Mouse (Mus musculus): ENCODE measurements around the gene Phf2. TPM values are rescaled to one million over a fixed set of nuclear protein-coding genes. Genes with fewer than 3 reads are reported as not detected.
A peak's percentile ranks its signal among the peaks of the same experiment; 100 is the strongest.

Phf2 gene
- polyA plus RNA-seq, 1 experiment from 2014 or later, result 5.3 TPM

GRCm38 (mm10) chr13:48841905-48842592 is 28.9 kb downstream of the Phf2 start:
- DNase-seq (ENCODE audit: low spot score) (peak; percentile 31), ATAC-seq (replicated peaks; ENCODE audit: low FRiP score, low read depth) (no peak)

GRCm38 (mm10) chr13:48838284-48838683 is 32.6 kb downstream of the Phf2 start:
- no peak for DNase-seq (ENCODE audit: low spot score)
- H3K4me3 ChIP-seq (replicated peaks; ENCODE audit: low read depth, low read length), result no peak overlapping the region
- H3K27ac ChIP-seq, result no peak overlapping the region
- H3K9me3 ChIP-seq (replicated peaks; ENCODE audit: low read length), result no peaks in the 10 kb centered on the region
- ATAC-seq (replicated peaks; ENCODE audit: low FRiP score, low read depth), result no peak
- peaks cover 8% of the 10 kb centered on the region; the same call in 1 of the 2 replicates for H3K4me1 ChIP-seq (replicated peaks; ENCODE audit: insufficient read depth, low read length)
- 78% methylated on average over 2 of the region's 2 CpGs for WGBS
- no peak overlapping the region for H3K9ac ChIP-seq (ENCODE audit: low read depth, low read length)
- 0 out of 2 replicates have a peak, but pooled peaks cover 4% of the 10 kb centered on the region for H3K36me3 ChIP-seq (ENCODE audit: insufficient read depth, low read length)
- TF ChIP-seq CTCF (IDR thresholded peaks at IDR 0.05; ENCODE audit: low read depth), result no peak
- H3K27me3 ChIP-seq (ENCODE audit: insufficient read depth, low read length), result no peaks in the 10 kb centered on the region
- no peak overlapping the region for H3K4me2 ChIP-seq (ENCODE audit: low read length)

More at GRCm38 (mm10) chr13:48841905-48842592, 28.9 kb downstream of the Phf2 start:
- no peak overlapping the region for H3K4me2 ChIP-seq (ENCODE audit: low read length)
- no peak for TF ChIP-seq CTCF (IDR thresholded peaks at IDR 0.05; ENCODE audit: low read depth)
- no peaks in the 10 kb centered on the region for H3K9me3 ChIP-seq (replicated peaks; ENCODE audit: low read length)
- H3K9ac ChIP-seq (ENCODE audit: low read depth, low read length), result no peak overlapping the region
- no peaks in the 10 kb centered on the region for H3K27me3 ChIP-seq (ENCODE audit: insufficient read depth, low read length)
- 48% methylated on average over 5 of the region's 5 CpGs for WGBS
- H3K4me1 ChIP-seq (replicated peaks; ENCODE audit: insufficient read depth, low read length), result peaks cover 8% of the 10 kb centered on the region; the same call in 1 of the 2 replicates
- no peak overlapping the region for H3K4me3 ChIP-seq (replicated peaks; ENCODE audit: low read depth, low read length)
- H3K36me3 ChIP-seq (ENCODE audit: insufficient read depth, low read length), result no peaks in the 10 kb centered on the region
- H3K27ac ChIP-seq, result no peak overlapping the region

- H3K4me3 ChIP-seq (replicated peaks; ENCODE audit: low read depth, low read length), result no peak overlapping the region
- peaks cover 7% of the 10 kb centered on the region; the same call in 1 of the 2 replicates for H3K4me1 ChIP-seq (replicated peaks; ENCODE audit: insufficient read depth, low read length)
- no peak overlapping the region for H3K9ac ChIP-seq (ENCODE audit: low read depth, low read length)
- WGBS, result 76% methylated on average over 6 of the region's 6 CpGs
- H3K27me3 ChIP-seq (ENCODE audit: insufficient read depth, low read length), result no peaks in the 10 kb centered on the region
- H3K9me3 ChIP-seq (replicated peaks; ENCODE audit: low read length), result no peaks in the 10 kb centered on the region
- no peak overlapping the region for H3K4me2 ChIP-seq (ENCODE audit: low read length)
- no peak for ATAC-seq (replicated peaks; ENCODE audit: low FRiP score, low read depth)
- H3K36me3 ChIP-seq (ENCODE audit: insufficient read depth, low read length), result 0 out of 2 replicates have a peak, but pooled peaks cover 4% of the 10 kb centered on the region
- H3K27ac ChIP-seq, result no peak overlapping the region
- TF ChIP-seq CTCF (IDR thresholded peaks at IDR 0.05; ENCODE audit: low read depth), result no peak
- DNase-seq (ENCODE audit: low spot score), result no peak
These were observed 33.4 kb downstream of the Phf2 start for GRCm38 (mm10) chr13:48837537-48837936.

DNA sequence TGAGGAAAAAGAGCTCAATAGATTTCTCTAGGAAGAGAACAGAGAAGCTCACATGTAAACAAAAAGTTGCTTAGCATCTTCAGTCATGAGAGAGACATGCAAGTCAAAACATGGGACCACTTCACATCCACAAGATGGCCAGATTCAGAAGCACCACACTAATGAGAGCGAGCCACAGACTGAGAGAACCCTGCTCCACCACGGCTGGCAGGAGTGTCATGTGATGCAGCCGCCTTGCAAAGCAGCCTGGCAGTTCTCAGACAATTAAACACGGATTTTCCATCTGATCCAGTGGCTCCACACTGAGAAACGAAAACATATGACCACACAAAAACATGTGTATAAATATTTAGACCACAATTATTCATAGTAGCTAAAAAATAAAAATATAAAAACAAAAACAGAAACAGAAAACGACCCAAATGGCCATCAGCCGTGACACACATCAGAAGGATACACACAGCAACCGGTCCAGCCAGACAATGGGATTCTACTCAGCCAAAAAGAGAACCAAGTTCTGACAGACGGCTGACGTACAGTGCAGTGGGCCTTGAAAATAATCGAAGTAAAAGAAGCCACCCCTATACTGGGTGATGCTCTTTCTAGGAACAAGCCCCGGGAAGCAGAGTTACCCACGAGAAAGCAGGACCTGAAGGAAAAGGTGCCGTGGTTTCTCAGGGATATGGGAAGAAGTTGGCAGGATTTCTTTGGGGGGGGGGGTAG is 40.2 kb downstream of the Phf2 start:
- Histone ChIP-seq H3K9ac (ENCODE audit: low read depth, low read length) (no peak overlapping the region), H3K36me3 (ENCODE audit: insufficient read depth, low read length) (peaks cover 43% of the 10 kb centered on the region), H3K27me3 (ENCODE audit: insufficient read depth, low read length) (no peaks in the 10 kb centered on the region), H3K4me1 (replicated peaks; ENCODE audit: insufficient read depth, low read length) (no peaks in the 10 kb centered on the region), H3K9me3 (replicated peaks; ENCODE audit: low read length) (no peaks in the 10 kb centered on the region), H3K27ac (no peak overlapping the region), H3K4me2 (ENCODE audit: low read length) (no peak overlapping the region), H3K4me3 (replicated peaks; ENCODE audit: low read depth, low read length) (no peak overlapping the region)
- no peak for TF ChIP-seq CTCF (IDR thresholded peaks at IDR 0.05; ENCODE audit: low read depth)
- ATAC-seq (replicated peaks; ENCODE audit: low FRiP score, low read depth) (no peak), DNase-seq (ENCODE audit: low spot score) (no peak)
- WGBS, result 74% methylated on average over 14 of the region's 14 CpGs

GRCm38 (mm10) chr13:48829780-48830179 is 41.1 kb downstream of the Phf2 start:
- 87% methylated on average over 4 of the region's 4 CpGs for WGBS
- Histone ChIP-seq H3K27ac (no peak overlapping the region), H3K4me3 (replicated peaks; ENCODE audit: low read depth, low read length) (no peak overlapping the region), H3K9ac (ENCODE audit: low read depth, low read length) (no peak overlapping the region), H3K27me3 (ENCODE audit: insufficient read depth, low read length) (no peaks in the 10 kb centered on the region), H3K4me1 (replicated peaks; ENCODE audit: insufficient read depth, low read length) (no peaks in the 10 kb centered on the region), H3K9me3 (replicated peaks; ENCODE audit: low read length) (no peaks in the 10 kb centered on the region), H3K4me2 (ENCODE audit: low read length) (no peak overlapping the region), H3K36me3 (ENCODE audit: insufficient read depth, low read length) (peaks cover 48% of the 10 kb centered on the region)
- TF ChIP-seq CTCF (IDR thresholded peaks at IDR 0.05; ENCODE audit: low read depth), result no peak
- ATAC-seq (replicated peaks; ENCODE audit: low FRiP score, low read depth), result no peak
- no peak for DNase-seq (ENCODE audit: low spot score)

DNA sequence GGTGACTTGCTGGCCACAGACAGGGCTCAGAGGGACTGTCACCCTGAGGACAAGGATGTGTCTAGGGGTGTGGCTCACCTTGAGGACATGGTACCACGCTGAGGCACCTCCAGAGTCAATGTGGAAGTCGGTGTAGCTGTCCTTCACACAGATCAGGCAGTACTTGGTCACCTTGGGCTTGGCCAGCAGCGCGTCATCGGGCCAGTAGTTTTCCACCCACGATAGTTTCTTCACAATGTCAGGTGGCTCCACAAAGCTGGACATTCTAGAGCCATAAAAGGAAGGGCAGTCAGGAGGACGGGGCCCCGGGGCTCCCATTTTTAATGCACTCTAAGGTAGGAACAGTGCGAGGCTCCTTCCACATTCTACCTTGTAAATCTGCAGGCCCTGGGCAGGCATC is 48.0 kb downstream of the Phf2 start:
- H3K9ac ChIP-seq (ENCODE audit: low read depth, low read length), result no peak overlapping the region
- no peaks in the 10 kb centered on the region for H3K4me1 ChIP-seq (replicated peaks; ENCODE audit: insufficient read depth, low read length)
- no peak overlapping the region for H3K4me3 ChIP-seq (replicated peaks; ENCODE audit: low read depth, low read length)
- no peak overlapping the region for H3K4me2 ChIP-seq (ENCODE audit: low read length)
- WGBS, result 90% methylated on average over 9 of the region's 9 CpGs
- no peaks in the 10 kb centered on the region for H3K9me3 ChIP-seq (replicated peaks; ENCODE audit: low read length)
- no peaks in the 10 kb centered on the region for H3K27me3 ChIP-seq (ENCODE audit: insufficient read depth, low read length)
- peaks cover 75% of the 10 kb centered on the region for H3K36me3 ChIP-seq (ENCODE audit: insufficient read depth, low read length)
- no peak for TF ChIP-seq CTCF (IDR thresholded peaks at IDR 0.05; ENCODE audit: low read depth)
- DNase-seq (ENCODE audit: low spot score) (no peak), ATAC-seq (replicated peaks; ENCODE audit: low FRiP score, low read depth) (no peak)
- H3K27ac ChIP-seq, result no peak overlapping the region

Measured in kidney, postnatal 0 days (tissue).